Mouse (Mus musculus) limb, embryonic 12.5 days (tissue): ENCODE data around the gene Iqcg. TPM values are rescaled to one million over a fixed set of nuclear protein-coding genes. Genes with fewer than 3 reads are reported as not detected.

Experiments used
- ATAC-seq: fragments of 200-750 bp; cut with Nextera tagmentation; 2 replicates; pipeline ENCODE4 v1.8.0; 2017; ENCODE audit warnings: low read depth, moderate TSS enrichment; ENCODE audit not compliant: insufficient number of reproducible peaks, insufficient read depth, low FRiP score, low TSS enrichment
- H3K27ac ChIP-seq: fragments of 300-500 bp; sonication (generic); 2 replicates; pipeline ENCODE4 v1.5.1; 2016; ENCODE audit warnings: mild to moderate bottlenecking, moderate library complexity
- H3K27me3 ChIP-seq: fragments of 300-500 bp; sonication (generic); 2 replicates; pipeline ENCODE4 v1.6.1; 2016; ENCODE audit warnings: mild to moderate bottlenecking, moderate library complexity
- H3K36me3 ChIP-seq: fragments of 300-500 bp; sonication (generic); 2 replicates; pipeline ENCODE4 v1.6.1; 2016; ENCODE audit warnings: mild to moderate bottlenecking, moderate library complexity
- H3K4me1 ChIP-seq: fragments of 300-500 bp; sonication (generic); replicated peaks from 2 replicates; pipeline ENCODE4 v1.6.1; 2016
- H3K4me2 ChIP-seq: fragments of 300-500 bp; sonication (generic); 2 replicates; pipeline ENCODE4 v1.6.1; 2016; ENCODE audit warnings: mild to moderate bottlenecking, moderate library complexity
- H3K4me3 ChIP-seq: fragments of 300-500 bp; sonication (generic); replicated peaks from 2 replicates; pipeline ENCODE4 v1.5.1; 2016; ENCODE audit warnings: mild to moderate bottlenecking
- H3K9ac ChIP-seq: fragments of 300-500 bp; sonication (generic); replicated peaks from 2 replicates; pipeline ENCODE4 v1.6.1; 2016; ENCODE audit warnings: mild to moderate bottlenecking, moderate library complexity
- H3K9me3 ChIP-seq: fragments of 300-500 bp; sonication (generic); 2 replicates; pipeline ENCODE4 v1.6.1; 2016; ENCODE audit warnings: mild to moderate bottlenecking, moderate library complexity
- WGBS: fragments of 180-500 bp; shearing (Covaris S2); methylation state at CpG from one replicate; pipeline ENCODE4 v1.1.7; 2016; 5-methylcytosine and 5-hydroxymethylcytosine counted together
- polyA plus RNA-seq: library from polyadenylated mRNA; unstranded; fragments of >200 nt; fragmentation: Nextera tagmentation; extraction: Ambion mirVana; gene quantifications from 2 replicates; pipeline ENCODE4 v1.2.1, GENCODE M21; 2016

The Iqcg gene
- polyA plus RNA-seq, result 2.2 and 2.4 TPM in 2 replicates

DNA sequence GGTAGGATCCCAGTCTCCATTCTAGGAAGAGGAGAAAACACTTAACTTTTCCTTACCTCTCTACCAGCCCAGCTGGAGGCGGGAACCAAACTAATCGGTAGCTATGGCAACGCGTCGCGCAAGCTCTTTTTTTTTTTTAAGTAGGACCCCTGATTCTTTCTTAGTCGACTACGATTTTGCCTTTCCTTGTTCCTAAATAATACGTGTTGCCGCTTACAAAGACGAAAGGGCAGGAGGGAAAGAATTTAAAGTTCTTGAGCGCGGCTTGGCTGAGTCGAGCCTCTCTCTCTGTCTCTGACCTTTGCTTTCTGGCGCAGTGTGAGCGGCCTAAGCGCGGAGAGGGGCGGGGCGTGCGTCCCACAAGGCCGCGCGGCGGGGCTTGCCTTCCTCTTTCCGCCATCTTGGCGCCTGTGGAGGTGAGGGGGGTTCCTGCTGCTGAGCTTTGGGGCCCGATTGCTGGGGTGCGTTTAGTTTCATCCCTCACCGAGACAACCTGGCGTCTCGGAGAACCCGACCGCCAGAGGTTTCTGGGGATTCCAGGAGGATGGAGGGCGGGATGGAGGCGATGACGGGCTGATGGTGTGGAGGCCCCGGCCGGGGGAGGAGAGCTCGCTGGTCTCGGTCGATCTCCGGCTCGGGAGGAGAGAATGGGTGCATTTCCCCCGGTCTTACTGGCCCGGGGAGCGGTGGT is at the start of gene Iqcg, which contains the start of gene Rpl35a:
TSS of gene Iqcg (minus strand) at position 124 of the 691 bp plus-strand sequence.
TSS of gene Rpl35a (plus strand) at position 359 of the 691 bp plus-strand sequence.
- peak within 1 kb of the TSS; percentile 92 for H3K4me3 ChIP-seq
- peak; percentile 88 for ATAC-seq
- H3K27me3 ChIP-seq, result no peaks in the 10 kb centered on the region
- peaks cover 14% of the 10 kb centered on the region for H3K4me1 ChIP-seq
- peak within 1 kb of the TSS; percentile 73 for H3K4me2 ChIP-seq
- H3K36me3 ChIP-seq, result peaks cover 33% of the 10 kb centered on the region
- H3K27ac ChIP-seq, result peak within 1 kb of the TSS; percentile 94
- no peaks in the 10 kb centered on the region for H3K9me3 ChIP-seq
- WGBS, result under 1% methylated on average over 47 of the region's 47 CpGs
- peak within 1 kb of the TSS; percentile 97 for H3K9ac ChIP-seq

DNA sequence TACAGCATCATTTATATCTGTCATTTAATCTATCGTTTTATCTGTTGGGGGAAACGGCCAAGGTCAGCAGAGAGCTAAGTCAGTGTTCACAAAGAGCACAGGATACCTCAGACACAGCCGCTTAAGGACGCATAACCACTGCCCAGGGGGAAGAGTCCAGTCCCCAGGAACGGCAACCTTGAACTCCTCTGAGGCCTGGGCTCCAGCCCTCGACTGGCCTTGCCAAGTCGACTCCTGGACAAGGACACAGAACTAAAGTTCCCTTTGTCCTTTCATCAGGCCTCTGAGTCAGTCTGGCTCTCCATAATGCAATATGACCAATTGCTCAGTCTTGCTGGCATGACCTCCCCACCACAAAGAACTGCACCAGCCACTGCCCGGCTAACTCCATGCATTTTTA is 29.6 kb upstream of the Iqcg start:
- Histone ChIP-seq H3K9me3 (no peaks in the 10 kb centered on the region), H3K4me2 (no peak overlapping the region), H3K27ac (no peak overlapping the region), H3K4me1 (no peaks in the 10 kb centered on the region), H3K27me3 (no peaks in the 10 kb centered on the region), H3K4me3 (no peak overlapping the region), H3K9ac (no peak overlapping the region), H3K36me3 (peaks cover 20% of the 10 kb centered on the region; the same call in 1 of the 2 replicates)
- no peak for ATAC-seq
- 87% methylated on average over 8 of the region's 8 CpGs for WGBS

DNA sequence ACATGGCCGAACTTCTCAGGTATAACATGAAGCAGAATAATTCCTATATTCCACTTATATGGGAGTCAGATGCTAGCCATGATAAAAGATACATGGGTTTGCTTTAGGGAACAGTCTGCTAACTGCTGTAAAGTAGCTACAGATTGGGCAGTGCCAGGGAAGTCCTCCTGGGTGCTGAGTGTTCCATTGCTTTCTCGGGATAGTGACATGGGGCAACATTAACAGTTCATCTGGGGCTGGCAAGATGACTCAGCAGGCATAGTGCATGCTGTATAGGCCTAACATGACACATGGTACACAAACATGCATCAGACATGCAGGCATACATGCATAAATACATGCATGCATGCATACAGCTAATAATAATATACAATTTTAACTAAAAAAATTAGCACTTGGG is 28.0 kb upstream of the Iqcg start:
- Histone ChIP-seq H3K4me2 (no peak overlapping the region), H3K27ac (no peak overlapping the region), H3K27me3 (no peaks in the 10 kb centered on the region), H3K9me3 (no peaks in the 10 kb centered on the region), H3K36me3 (peaks cover 14% of the 10 kb centered on the region; the same call in 1 of the 2 replicates), H3K4me3 (no peak overlapping the region), H3K4me1 (no peaks in the 10 kb centered on the region), H3K9ac (no peak overlapping the region)
- ATAC-seq, result no peak
- 85% methylated on average over 2 of the region's 2 CpGs for WGBS

- peaks cover 12% of the 10 kb centered on the region; the same call in 1 of the 2 replicates for H3K36me3 ChIP-seq
- H3K9me3 ChIP-seq, result no peaks in the 10 kb centered on the region
- no peak overlapping the region for H3K9ac ChIP-seq
- no peak overlapping the region for H3K27ac ChIP-seq
- H3K4me1 ChIP-seq, result no peaks in the 10 kb centered on the region
- ATAC-seq, result no peak
- WGBS, result 90% methylated on average over 6 of the region's 6 CpGs
- H3K27me3 ChIP-seq, result no peaks in the 10 kb centered on the region
- H3K4me2 ChIP-seq, result no peak overlapping the region
- H3K4me3 ChIP-seq, result no peak overlapping the region
Measured at GRCm38 (mm10) chr16:33082951-33083350, 26.9 kb upstream of the Iqcg start.

- Histone ChIP-seq H3K4me3 (no peak overlapping the region), H3K36me3 (peaks cover 17% of the 10 kb centered on the region; the same call in 1 of the 2 replicates), H3K27me3 (no peaks in the 10 kb centered on the region), H3K9ac (no peak overlapping the region), H3K9me3 (no peaks in the 10 kb centered on the region), H3K4me2 (no peak overlapping the region), H3K4me1 (no peaks in the 10 kb centered on the region), H3K27ac (no peak overlapping the region)
- WGBS, result 95% methylated on average over 7 of the region's 7 CpGs
- no peak for ATAC-seq
Measured at GRCm38 (mm10) chr16:33080063-33080462, 24.0 kb upstream of the Iqcg start.

DNA sequence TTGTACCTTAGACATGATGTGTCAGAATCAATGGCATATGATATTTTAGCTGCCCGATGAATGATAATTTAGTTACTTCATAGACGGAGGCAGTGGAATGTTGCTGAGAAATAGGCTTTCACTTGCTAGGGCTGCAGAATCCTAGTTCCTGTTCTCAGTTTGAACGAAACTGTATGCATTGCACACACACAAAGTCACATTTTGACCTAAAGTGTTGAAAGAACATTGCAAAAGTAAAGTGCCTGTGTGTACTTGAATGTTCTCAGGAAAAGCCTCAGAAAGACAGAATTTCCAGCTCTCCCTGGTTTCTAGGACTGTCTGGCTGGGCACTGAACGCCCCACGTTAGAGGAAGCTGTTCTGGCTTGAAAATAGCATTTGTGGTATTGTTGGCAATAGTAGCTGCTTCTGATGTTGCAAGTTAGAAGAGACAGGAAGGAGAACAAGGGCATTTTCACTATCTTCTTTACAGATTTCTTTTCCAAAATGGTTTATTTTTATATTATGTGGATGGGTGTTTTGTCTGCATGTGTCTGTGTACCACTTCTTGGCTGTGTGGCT is 21.1 kb upstream of the Iqcg start:
- Histone ChIP-seq H3K9me3 (no peaks in the 10 kb centered on the region), H3K27ac (no peak overlapping the region), H3K9ac (no peak overlapping the region), H3K27me3 (no peaks in the 10 kb centered on the region), H3K4me2 (no peak overlapping the region), H3K4me1 (no peaks in the 10 kb centered on the region), H3K4me3 (no peak overlapping the region), H3K36me3 (peaks cover 27% of the 10 kb centered on the region; the same call in 1 of the 2 replicates)
- no peak for ATAC-seq
- 87% methylated on average over 5 of the region's 5 CpGs for WGBS

DNA sequence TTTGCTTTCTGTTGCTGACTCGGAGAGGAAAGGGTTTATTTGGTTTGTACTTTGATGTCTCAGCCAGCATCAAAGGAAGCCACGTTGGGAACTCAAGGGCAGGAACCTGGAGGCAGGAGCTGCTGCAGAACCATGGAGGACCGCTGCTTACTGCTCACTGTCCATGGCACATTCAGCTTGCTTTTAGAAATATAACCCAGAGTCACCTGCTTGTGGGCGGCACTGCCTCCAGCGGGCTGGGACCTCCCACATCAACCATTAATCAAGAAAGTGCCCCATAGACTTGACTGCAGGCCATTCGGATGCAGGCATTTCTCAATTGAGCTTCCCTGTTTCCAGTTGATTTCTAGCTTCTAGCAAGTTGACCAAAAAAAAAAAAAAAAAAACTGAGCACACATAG is 20.1 kb upstream of the Iqcg start:
- no peak overlapping the region for H3K4me3 ChIP-seq
- H3K9ac ChIP-seq, result no peak overlapping the region
- peaks cover 29% of the 10 kb centered on the region; the same call in 1 of the 2 replicates for H3K36me3 ChIP-seq
- no peak overlapping the region for H3K27ac ChIP-seq
- H3K27me3 ChIP-seq, result no peaks in the 10 kb centered on the region
- H3K4me2 ChIP-seq, result no peak overlapping the region
- H3K4me1 ChIP-seq, result no peaks in the 10 kb centered on the region
- ATAC-seq, result no peak
- no peaks in the 10 kb centered on the region for H3K9me3 ChIP-seq
- 53% methylated on average over 6 of the region's 6 CpGs for WGBS

- Histone ChIP-seq H3K4me2 (no peak overlapping the region), H3K4me3 (no peak overlapping the region), H3K4me1 (no peaks in the 10 kb centered on the region), H3K36me3 (peaks cover 29% of the 10 kb centered on the region; the same call in 1 of the 2 replicates), H3K9ac (no peak overlapping the region), H3K27ac (no peak overlapping the region), H3K27me3 (no peaks in the 10 kb centered on the region), H3K9me3 (no peaks in the 10 kb centered on the region)
- 60% methylated on average over 5 of the region's 5 CpGs for WGBS
- ATAC-seq, result no peak
Measured at GRCm38 (mm10) chr16:33074967-33075366, 18.9 kb upstream of the Iqcg start.

GRCm38 (mm10) chr16:33072871-33073557 is 17.0 kb upstream of the Iqcg start:
- Histone ChIP-seq H3K4me3 (no peak overlapping the region), H3K27me3 (no peaks in the 10 kb centered on the region), H3K36me3 (peaks cover 31% of the 10 kb centered on the region; the same call in 1 of the 2 replicates), H3K27ac (no peak overlapping the region), H3K4me1 (no peaks in the 10 kb centered on the region), H3K9ac (no peak overlapping the region), H3K4me2 (no peak overlapping the region), H3K9me3 (no peaks in the 10 kb centered on the region)
- WGBS, result 85% methylated on average over 6 of the region's 6 CpGs
- ATAC-seq, result no peak

GRCm38 (mm10) chr16:33070928-33071327 is 14.9 kb upstream of the Iqcg start:
- H3K4me1 ChIP-seq, result no peaks in the 10 kb centered on the region
- no peak overlapping the region for H3K4me3 ChIP-seq
- no peak overlapping the region for H3K4me2 ChIP-seq
- no peak overlapping the region for H3K27ac ChIP-seq
- no peaks in the 10 kb centered on the region for H3K9me3 ChIP-seq
- H3K27me3 ChIP-seq, result no peaks in the 10 kb centered on the region
- no peak for ATAC-seq
- peaks cover 43% of the 10 kb centered on the region; the same call in 1 of the 2 replicates for H3K36me3 ChIP-seq
- H3K9ac ChIP-seq, result no peak overlapping the region

GRCm38 (mm10) chr16:33064636-33065035 is 8.6 kb upstream of the Iqcg start:
- H3K36me3 ChIP-seq, result peaks cover 31% of the 10 kb centered on the region
- peaks cover 16% of the 10 kb centered on the region for H3K4me1 ChIP-seq
- no peak overlapping the region for H3K9ac ChIP-seq
- H3K4me2 ChIP-seq, result no peak overlapping the region
- no peak overlapping the region for H3K27ac ChIP-seq
- H3K27me3 ChIP-seq, result no peaks in the 10 kb centered on the region
- H3K4me3 ChIP-seq, result no peak overlapping the region
- 79% methylated on average over 9 of the region's 9 CpGs for WGBS
- no peaks in the 10 kb centered on the region for H3K9me3 ChIP-seq
- no peak for ATAC-seq
